Mouse (Mus musculus): ENCODE results near the gene Pxmp4.

GRCm38 (mm10) chr2:154549127-154549885, 54.2 kb downstream of the Pxmp4 start:
- TF ChIP-seq CTCF (IDR thresholded peaks at IDR 0.05; ENCODE audit: low read depth) (no peak), EP300 (optimal IDR thresholded peaks at IDR 0.05) (no peak)
